Mouse (Mus musculus): ENCODE measurements at regions not wholly inside any gene's neighbourhood (a gene's known extent, or its start where the extent isn't known, plus 50 kb on each side); places are given as distances from the start of the nearest gene placed in this dataset.

DNA sequence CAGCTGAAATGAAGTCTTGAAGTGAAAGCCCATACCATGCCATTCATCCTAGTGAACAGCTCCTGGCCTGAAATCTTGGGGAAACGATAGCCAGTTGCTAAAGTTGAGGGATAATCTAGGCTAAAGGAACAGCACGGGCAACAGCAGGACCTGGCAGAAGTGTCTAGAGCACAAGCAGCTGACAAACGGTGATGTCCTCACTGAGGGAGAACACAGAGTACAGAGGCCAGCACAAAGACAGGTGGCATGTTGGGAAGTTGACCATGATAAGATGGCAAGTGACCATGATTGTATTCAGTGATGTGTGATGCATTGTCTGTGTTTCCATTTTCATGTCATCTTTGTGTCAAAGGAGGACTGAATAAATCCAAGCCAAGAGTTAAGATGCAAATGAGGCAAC, 212.4 kb upstream of the Ntm start:
- TF ChIP-seq CTCF (IDR thresholded peaks at IDR 0.05; ENCODE audit: low read depth) (no peak), EP300 (IDR thresholded peaks at IDR 0.05; ENCODE audit: low read depth) (no peak)

Measured in liver, embryonic 14.5 days (tissue).